Mouse (Mus musculus): ENCODE data around the gene Tubgcp3. TPM values are rescaled to one million over a fixed set of nuclear protein-coding genes. Genes with fewer than 3 reads are reported as not detected.

Gene Tubgcp3
- polyA plus RNA-seq (2016; fragmentation: Nextera tagmentation; extraction: Ambion mirVana): 59.0 and 62.2 TPM in 2 replicates

GRCm38 (mm10) chr8:12672056-12672881 lies at the start of gene Tubgcp3:
Tubgcp3 (minus strand) TSS chr8:12672248.
- no peaks in the 10 kb centered on the region for H3K9me3 ChIP-seq
- no peaks in the 10 kb centered on the region for H3K36me3 ChIP-seq (replicated peaks)
- WGBS: under 1% methylated on average over 65 of the region's 65 CpGs
- H3K27ac ChIP-seq: peak within 1 kb of the TSS; percentile 67
- H3K4me3 ChIP-seq (replicated peaks): peak within 1 kb of the TSS; percentile 93
- peaks cover 14% of the 10 kb centered on the region for H3K27me3 ChIP-seq
- peak within 1 kb of the TSS; percentile 85 for H3K9ac ChIP-seq
- peak; percentile 94 for ATAC-seq (ENCODE audit: low FRiP score)
- peaks cover 19% of the 10 kb centered on the region for H3K4me1 ChIP-seq
- peak within 1 kb of the TSS; percentile 85 for H3K4me2 ChIP-seq

DNA sequence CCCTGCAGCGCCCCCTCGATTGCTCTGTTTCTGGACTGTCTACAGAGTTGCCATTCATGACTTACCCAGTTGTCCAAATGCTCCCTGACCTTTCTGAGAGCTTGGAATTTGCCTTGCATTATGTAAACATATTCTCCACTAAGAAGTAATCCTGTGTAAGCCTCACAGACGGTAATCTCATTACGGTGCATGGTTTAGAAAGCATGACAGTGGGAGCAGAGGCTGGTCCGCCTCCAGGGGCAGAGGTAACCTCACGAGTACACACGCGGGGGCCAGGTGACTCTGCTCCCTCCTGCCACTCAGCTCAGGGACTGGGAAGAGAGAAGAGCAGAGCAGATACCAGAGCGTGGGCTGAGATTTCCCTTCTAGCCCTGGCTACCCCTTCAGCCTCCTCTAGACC lies 47.0 kb upstream of the Tubgcp3 start:
- Histone ChIP-seq H3K4me3 (replicated peaks) (no peak overlapping the region), H3K4me1 (peaks cover 6% of the 10 kb centered on the region), H3K27ac (no peak overlapping the region), H3K9me3 (no peaks in the 10 kb centered on the region), H3K27me3 (no peaks in the 10 kb centered on the region), H3K36me3 (replicated peaks) (no peaks in the 10 kb centered on the region), H3K9ac (no peak overlapping the region), H3K4me2 (no peak overlapping the region)
- WGBS: 77% methylated on average over 9 of the region's 9 CpGs
- no peak for ATAC-seq (ENCODE audit: low FRiP score)

GRCm38 (mm10) chr8:12715861-12716585 lies 44.0 kb upstream of the Tubgcp3 start:
- Histone ChIP-seq H3K9me3 (no peaks in the 10 kb centered on the region), H3K4me1 (peaks cover 4% of the 10 kb centered on the region), H3K4me3 (replicated peaks) (no peak overlapping the region), H3K27ac (no peak overlapping the region), H3K9ac (no peak overlapping the region), H3K36me3 (replicated peaks) (no peaks in the 10 kb centered on the region), H3K27me3 (no peaks in the 10 kb centered on the region), H3K4me2 (no peak overlapping the region)
- WGBS: 89% methylated on average over 18 of the region's 18 CpGs
- ATAC-seq (ENCODE audit: low FRiP score): no peak

GRCm38 (mm10) chr8:12711623-12712022 lies 39.6 kb upstream of the Tubgcp3 start:
- H3K36me3 ChIP-seq (replicated peaks): no peaks in the 10 kb centered on the region
- H3K9me3 ChIP-seq: no peaks in the 10 kb centered on the region; the same call in 1 of the 2 replicates
- H3K27me3 ChIP-seq: no peaks in the 10 kb centered on the region
- ATAC-seq (ENCODE audit: low FRiP score): no peak
- WGBS: 85% methylated on average over 7 of the region's 7 CpGs
- H3K4me1 ChIP-seq: no peaks in the 10 kb centered on the region
- no peak overlapping the region for H3K9ac ChIP-seq
- no peak overlapping the region for H3K4me3 ChIP-seq (replicated peaks)
- H3K4me2 ChIP-seq: no peak overlapping the region
- no peak overlapping the region for H3K27ac ChIP-seq

DNA sequence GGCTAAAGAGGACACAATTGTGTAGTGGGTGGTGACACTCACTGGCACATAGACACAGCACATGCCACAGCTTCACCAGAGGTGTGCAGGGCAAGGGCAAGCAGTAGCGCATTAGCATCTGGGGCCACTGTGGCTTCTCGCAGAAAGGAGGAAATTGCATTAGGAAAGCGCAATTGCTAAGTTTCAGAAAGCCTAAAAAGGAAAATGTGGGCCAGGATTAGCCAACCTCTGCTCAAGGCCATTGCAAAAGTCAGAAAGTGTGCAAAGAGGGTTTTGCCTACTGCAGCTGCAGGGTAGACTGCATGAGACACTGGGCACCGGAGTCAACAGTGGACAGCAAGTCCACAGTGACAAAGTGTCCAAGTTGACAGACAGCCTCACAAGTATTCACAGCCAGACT lies 31.5 kb upstream of the Tubgcp3 start:
- 91% methylated on average over 4 of the region's 4 CpGs for WGBS
- no peak for ATAC-seq (ENCODE audit: low FRiP score)
- H3K4me1 ChIP-seq: no peaks in the 10 kb centered on the region

GRCm38 (mm10) chr8:12702290-12702689 lies 30.2 kb upstream of the Tubgcp3 start:
- H3K27me3 ChIP-seq: no peaks in the 10 kb centered on the region; the same call in 1 of the 2 replicates
- no peak overlapping the region for H3K9ac ChIP-seq
- no peak overlapping the region for H3K27ac ChIP-seq
- no peaks in the 10 kb centered on the region for H3K36me3 ChIP-seq (replicated peaks)
- H3K4me2 ChIP-seq: no peak overlapping the region
- no peaks in the 10 kb centered on the region for H3K4me1 ChIP-seq
- no peaks in the 10 kb centered on the region; the same call in 1 of the 2 replicates for H3K9me3 ChIP-seq
- 55% methylated on average over 8 of the region's 8 CpGs for WGBS
- ATAC-seq (ENCODE audit: low FRiP score): no peak
- no peak overlapping the region for H3K4me3 ChIP-seq (replicated peaks)

More for the DNA sequence above, 31.5 kb upstream of the Tubgcp3 start:
- Histone ChIP-seq H3K9ac (no peak overlapping the region), H3K4me3 (replicated peaks) (no peak overlapping the region), H3K4me2 (no peak overlapping the region), H3K9me3 (no peaks in the 10 kb centered on the region; the same call in 1 of the 2 replicates), H3K27me3 (no peaks in the 10 kb centered on the region; the same call in 1 of the 2 replicates), H3K27ac (no peak overlapping the region), H3K36me3 (replicated peaks) (no peaks in the 10 kb centered on the region)

DNA sequence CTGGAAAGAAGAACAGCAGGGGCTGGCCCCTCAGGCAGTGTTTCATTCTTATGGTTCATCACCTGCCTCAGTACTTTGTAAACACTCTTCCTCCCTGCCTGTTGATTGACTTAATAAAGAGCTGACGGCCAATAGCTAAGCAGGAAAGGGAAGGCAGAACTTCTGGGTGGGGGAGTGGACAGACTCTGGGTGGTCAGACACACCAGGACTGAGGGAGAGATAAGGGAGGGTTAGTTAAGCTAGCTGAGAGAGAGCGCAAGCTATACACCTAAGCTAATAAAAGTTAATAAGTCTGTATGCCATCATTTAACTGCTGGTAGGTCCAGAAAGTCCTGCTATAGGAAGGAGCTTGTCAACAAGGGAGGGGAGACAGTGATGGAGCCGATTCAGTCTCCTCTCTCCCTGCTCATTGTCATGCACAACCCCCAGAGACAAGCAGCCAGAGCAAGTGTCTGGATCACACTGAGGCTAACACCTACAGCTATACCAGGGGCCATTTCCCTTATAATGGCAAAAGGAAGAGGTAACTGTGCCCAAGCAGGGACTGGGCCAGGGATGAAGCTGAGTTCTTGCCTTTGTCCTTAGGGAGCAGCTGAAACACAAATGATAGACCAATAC lies 26.7 kb upstream of the Tubgcp3 start:
- no peak for ATAC-seq (ENCODE audit: low FRiP score)
- no peaks in the 10 kb centered on the region for H3K9me3 ChIP-seq
- H3K4me3 ChIP-seq (replicated peaks): no peak overlapping the region
- no peak overlapping the region for H3K9ac ChIP-seq
- H3K4me2 ChIP-seq: no peak overlapping the region
- no peak overlapping the region for H3K27ac ChIP-seq
- 42% methylated on average over 3 of the region's 3 CpGs for WGBS
- H3K36me3 ChIP-seq (replicated peaks): no peaks in the 10 kb centered on the region
- no peaks in the 10 kb centered on the region for H3K4me1 ChIP-seq
- no peaks in the 10 kb centered on the region; the same call in 1 of the 2 replicates for H3K27me3 ChIP-seq

DNA sequence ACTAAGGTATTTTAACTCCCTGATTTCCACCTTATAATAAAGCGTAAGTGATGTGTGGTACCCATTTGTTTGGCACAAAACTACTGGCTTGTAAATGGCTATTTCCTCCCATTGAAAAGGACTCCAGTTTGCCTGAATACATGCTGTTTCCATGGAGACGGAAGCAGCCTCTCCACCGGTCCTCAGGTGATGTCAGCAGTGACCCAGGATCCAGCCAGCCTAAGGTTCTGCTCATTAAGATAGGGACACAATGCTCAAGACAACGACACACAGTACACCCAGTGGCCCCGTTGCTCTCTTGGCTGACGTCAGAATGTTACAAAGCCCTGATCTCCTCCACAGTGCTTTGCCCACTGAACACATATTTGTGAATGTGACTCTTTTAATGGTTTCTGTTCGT lies 16.8 kb upstream of the Tubgcp3 start:
- no peaks in the 10 kb centered on the region for H3K27me3 ChIP-seq
- WGBS: 39% methylated on average over 7 of the region's 7 CpGs
- no peak overlapping the region for H3K9ac ChIP-seq
- H3K27ac ChIP-seq: no peak overlapping the region
- H3K36me3 ChIP-seq (replicated peaks): no peaks in the 10 kb centered on the region
- H3K4me3 ChIP-seq (replicated peaks): no peak overlapping the region
- ATAC-seq (ENCODE audit: low FRiP score): peak; percentile 74
- H3K4me2 ChIP-seq: no peak overlapping the region
- peaks cover 12% of the 10 kb centered on the region; the same call in 1 of the 2 replicates for H3K4me1 ChIP-seq
- no peaks in the 10 kb centered on the region for H3K9me3 ChIP-seq

GRCm38 (mm10) chr8:12677529-12677928 lies 5.5 kb upstream of the Tubgcp3 start:
- H3K9me3 ChIP-seq: no peaks in the 10 kb centered on the region
- no peaks in the 10 kb centered on the region for H3K36me3 ChIP-seq (replicated peaks)
- H3K4me2 ChIP-seq: no peak overlapping the region
- H3K27me3 ChIP-seq: peaks cover 14% of the 10 kb centered on the region
- no peak overlapping the region for H3K27ac ChIP-seq
- H3K4me3 ChIP-seq (replicated peaks): no peak overlapping the region
- H3K9ac ChIP-seq: no peak overlapping the region
- WGBS: 3% methylated on average over 7 of the region's 7 CpGs
- H3K4me1 ChIP-seq: peaks cover 7% of the 10 kb centered on the region
- peak; percentile 85; the same call in 1 of the 2 replicates for ATAC-seq (ENCODE audit: low FRiP score)

- no peak; the same call in 1 of the 2 replicates for ATAC-seq (ENCODE audit: low FRiP score)
- under 1% methylated on average over 38 of the region's 38 CpGs for WGBS
- H3K9me3 ChIP-seq: no peaks in the 10 kb centered on the region
Measured at GRCm38 (mm10) chr8:12671473-12672055, 484 bp downstream of the Tubgcp3 start.

GRCm38 (mm10) chr8:12670965-12671364 lies 1.1 kb downstream of the Tubgcp3 start:
- 0 out of 2 replicates have a peak, but pooled peaks cover under 1% of the 10 kb centered on the region for H3K36me3 ChIP-seq (replicated peaks)
- H3K9me3 ChIP-seq: no peaks in the 10 kb centered on the region
- WGBS: 36% methylated on average over 6 of the region's 6 CpGs
- peaks cover 10% of the 10 kb centered on the region for H3K27me3 ChIP-seq
- H3K27ac ChIP-seq: no peak overlapping the region
- ATAC-seq (ENCODE audit: low FRiP score): no peak
- peaks cover 19% of the 10 kb centered on the region for H3K4me1 ChIP-seq
- H3K4me3 ChIP-seq (replicated peaks): peak overlapping the region; percentile 93
- H3K9ac ChIP-seq: peak overlapping the region; percentile 85
- H3K4me2 ChIP-seq: peak overlapping the region; percentile 85

More at GRCm38 (mm10) chr8:12671473-12672055, 484 bp downstream of the Tubgcp3 start:
- Histone ChIP-seq H3K27ac (peak overlapping the region; percentile 67), H3K9ac (peak overlapping the region; percentile 85), H3K27me3 (peaks cover 13% of the 10 kb centered on the region), H3K4me3 (replicated peaks) (peak overlapping the region; percentile 93), H3K4me2 (peak overlapping the region; percentile 85), H3K4me1 (peaks cover 19% of the 10 kb centered on the region), H3K36me3 (replicated peaks) (no peaks in the 10 kb centered on the region)

Data from forebrain, embryonic 12.5 days (tissue).